Mouse (Mus musculus) myocyte (in vitro differentiated cells): ENCODE measurements around the gene 2010106E10Rik.

Experiments
- POLR2A ChIP-seq: IDR thresholded peaks from one replicate; pipeline ENCODE4 v1.6.1; 2011; ENCODE audit warnings: low read depth, mild to moderate bottlenecking, control low read depth, moderate library complexity; ENCODE audit not compliant: insufficient read length
- POLR2AphosphoS2 ChIP-seq: IDR thresholded peaks from one replicate; pipeline ENCODE4 v1.6.1; 2011; ENCODE audit warnings: low read depth, control low read depth; ENCODE audit not compliant: insufficient read length
- USF1 ChIP-seq: IDR thresholded peaks from one replicate; pipeline ENCODE4 v1.6.1; 2011; ENCODE audit warnings: low read depth, mild to moderate bottlenecking, control low read depth, moderate library complexity

GRCm38 (mm10) chrX:112505651-112506050, 10.6 kb downstream of the 2010106E10Rik start:
- TF ChIP-seq POLR2A, result no peak
- TF ChIP-seq POLR2AphosphoS2, result no peak
- TF ChIP-seq USF1, result no peak
